Mouse (Mus musculus) adrenal gland, postnatal 14 days (tissue): ENCODE measurements around the gene Uba5. TPM values are rescaled to one million over a fixed set of nuclear protein-coding genes. Genes with fewer than 3 reads are reported as not detected.

Experiments used
- DNase-seq: peaks from one replicate; pipeline ENCODE4 v3.0.0; 2021; ENCODE audit warnings: mixed read lengths
- long read RNA-seq, 2 experiments: library from polyadenylated mRNA; stranded (forward); transcript quantifications; one replicate each; pipeline ENCODE4 v2.0.0; 2021
- total RNA-seq: library from RNA; stranded (reverse); gene quantifications from 2 replicates; pipeline ENCODE4 v1.2.3, GENCODE M21; 2021

Uba5 gene
- total RNA-seq = 32.9 and 36.5 TPM in 2 replicates
- long read RNA-seq, experiment 1, transcript Uba5-201 (12 exons, 2,404 nt) = major isoform, 64 of 73 reads
- long read RNA-seq, experiment 1, partial matches to known transcripts = 2 of 73 reads
- long read RNA-seq, experiment 1, other reads (novel, unspliced or antisense) = 7 of 73 reads
- long read RNA-seq, experiment 2, transcript Uba5-201 (12 exons, 2,404 nt) = major isoform, 34 of 38 reads
- long read RNA-seq, experiment 2, partial matches to known transcripts = 2 of 38 reads
- long read RNA-seq, experiment 2, other reads (novel, unspliced or antisense) = 2 of 38 reads

GRCm38 (mm10) chr9:104062430-104063243 lies at the start of gene Uba5:
Gene Uba5 (minus strand): TSS chr9:104063134.
- peak; percentile 84 for DNase-seq

GRCm38 (mm10) chr9:104109151-104109550 lies 46.2 kb upstream of the Uba5 start:
- DNase-seq = no peak

GRCm38 (mm10) chr9:104108571-104109143 lies 45.7 kb upstream of the Uba5 start:
- no peak for DNase-seq

GRCm38 (mm10) chr9:104107482-104107881 lies 44.5 kb upstream of the Uba5 start:
- no peak for DNase-seq

- no peak for DNase-seq
These were observed 44.0 kb upstream of the Uba5 start for GRCm38 (mm10) chr9:104106930-104107329.

GRCm38 (mm10) chr9:104104986-104105385 lies 42.1 kb upstream of the Uba5 start:
- DNase-seq = no peak

- no peak for DNase-seq
These were observed 40.0 kb upstream of the Uba5 start for GRCm38 (mm10) chr9:104102901-104103300.

GRCm38 (mm10) chr9:104102301-104102700 lies 39.4 kb upstream of the Uba5 start:
- DNase-seq = no peak

GRCm38 (mm10) chr9:104101458-104101857 lies 38.5 kb upstream of the Uba5 start:
- peak; percentile 73 for DNase-seq

- DNase-seq = no peak
These were observed 37.9 kb upstream of the Uba5 start for GRCm38 (mm10) chr9:104100822-104101221.

- DNase-seq = no peak
These were observed 36.1 kb upstream of the Uba5 start for GRCm38 (mm10) chr9:104099060-104099459.

- DNase-seq = no peak
These were observed 35.3 kb upstream of the Uba5 start for GRCm38 (mm10) chr9:104098256-104098655.

GRCm38 (mm10) chr9:104092945-104093344 lies 30.0 kb upstream of the Uba5 start:
- no peak for DNase-seq

GRCm38 (mm10) chr9:104088555-104088954 lies 25.6 kb upstream of the Uba5 start:
- DNase-seq = no peak

- DNase-seq = peak; percentile 39
These were observed 22.9 kb upstream of the Uba5 start for GRCm38 (mm10) chr9:104085730-104086429.

- no peak for DNase-seq
These were observed 17.1 kb upstream of the Uba5 start for GRCm38 (mm10) chr9:104080038-104080437.

- peak; percentile 67 for DNase-seq
These were observed 16.4 kb upstream of the Uba5 start for GRCm38 (mm10) chr9:104079379-104079778.

- DNase-seq = no peak
These were observed 15.8 kb upstream of the Uba5 start for GRCm38 (mm10) chr9:104078780-104079179.

- no peak for DNase-seq
These were observed 12.9 kb upstream of the Uba5 start for GRCm38 (mm10) chr9:104075808-104076207.

GRCm38 (mm10) chr9:104070863-104071604 lies 8.1 kb upstream of the Uba5 start:
- no peak for DNase-seq

GRCm38 (mm10) chr9:104070241-104070640 lies 7.3 kb upstream of the Uba5 start:
- no peak for DNase-seq

GRCm38 (mm10) chr9:104064571-104064970 lies 1.6 kb upstream of the Uba5 start:
- DNase-seq = no peak
